Mouse (Mus musculus): ENCODE results near the gene Mettl15.

The Mettl15 gene

GRCm38 (mm10) chr2:109156131-109156530, 124.4 kb downstream of the Mettl15 start:
- DNase-seq: no peak

- no peak for DNase-seq
Observed at GRCm38 (mm10) chr2:109153402-109154050, 127.0 kb downstream of the Mettl15 start.

GRCm38 (mm10) chr2:109147292-109147691, 133.3 kb downstream of the Mettl15 start:
- no peak for DNase-seq

DNA sequence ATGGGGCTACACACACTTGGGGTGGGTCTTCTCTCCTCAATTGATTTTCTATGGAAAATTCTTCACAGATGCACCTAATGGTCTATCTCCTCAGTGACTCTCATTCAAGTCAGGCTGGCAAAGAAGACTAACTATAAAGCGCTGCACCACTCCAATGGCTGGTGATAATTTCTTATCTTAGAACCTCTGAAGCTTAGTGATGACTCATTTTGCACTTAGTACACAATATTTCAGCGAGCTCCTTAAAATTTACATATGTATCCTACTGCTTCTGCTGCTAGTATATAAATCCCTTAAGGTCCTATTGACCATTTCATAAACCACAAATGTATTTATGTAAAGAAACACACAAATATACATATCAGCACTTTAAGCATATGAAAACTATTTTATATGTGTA, 136.1 kb downstream of the Mettl15 start:
- DNase-seq: no peak

DNA sequence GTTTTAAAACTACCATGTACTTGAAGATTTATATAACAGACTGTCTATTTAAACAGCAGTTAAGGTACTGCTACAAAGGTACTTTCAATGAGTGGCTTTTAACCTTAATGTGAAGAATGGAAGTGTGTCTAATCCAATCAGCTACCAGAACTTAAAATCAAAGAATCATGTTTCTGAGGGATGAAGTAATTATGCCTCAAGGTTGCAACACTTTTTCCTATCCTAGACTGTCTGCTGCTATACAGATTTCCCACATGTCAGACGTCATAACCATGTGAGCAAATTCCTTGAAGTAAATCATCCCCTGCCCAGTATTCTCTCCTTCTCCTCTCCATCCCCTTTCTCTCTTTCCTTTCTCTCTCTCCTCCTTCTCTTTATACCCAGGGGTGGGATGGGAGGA, 140.2 kb downstream of the Mettl15 start:
- no peak for DNase-seq

GRCm38 (mm10) chr2:109137276-109137675, 143.3 kb downstream of the Mettl15 start:
- no peak for DNase-seq

DNA sequence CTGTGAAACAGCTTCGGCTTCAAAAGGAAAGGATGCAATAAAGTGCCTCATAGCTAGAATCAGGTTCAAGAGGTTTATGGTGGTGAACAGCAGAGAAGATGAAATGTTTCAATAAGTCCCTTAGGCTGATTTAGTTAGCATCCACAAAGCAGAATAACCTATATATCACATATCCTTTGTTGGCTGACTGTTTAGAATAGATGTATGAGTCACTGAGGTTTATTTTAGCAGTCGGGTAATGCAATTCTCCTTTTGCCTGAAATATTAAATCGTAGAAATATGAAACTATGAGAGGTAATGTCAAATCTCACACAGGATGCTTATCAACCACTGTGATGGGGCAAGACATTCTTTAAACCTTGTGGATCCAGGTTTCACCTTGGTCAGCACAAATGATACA, 149.8 kb downstream of the Mettl15 start:
- no peak for DNase-seq

- no peak for DNase-seq
Observed at GRCm38 (mm10) chr2:109129921-109130320, 150.6 kb downstream of the Mettl15 start.

DNA sequence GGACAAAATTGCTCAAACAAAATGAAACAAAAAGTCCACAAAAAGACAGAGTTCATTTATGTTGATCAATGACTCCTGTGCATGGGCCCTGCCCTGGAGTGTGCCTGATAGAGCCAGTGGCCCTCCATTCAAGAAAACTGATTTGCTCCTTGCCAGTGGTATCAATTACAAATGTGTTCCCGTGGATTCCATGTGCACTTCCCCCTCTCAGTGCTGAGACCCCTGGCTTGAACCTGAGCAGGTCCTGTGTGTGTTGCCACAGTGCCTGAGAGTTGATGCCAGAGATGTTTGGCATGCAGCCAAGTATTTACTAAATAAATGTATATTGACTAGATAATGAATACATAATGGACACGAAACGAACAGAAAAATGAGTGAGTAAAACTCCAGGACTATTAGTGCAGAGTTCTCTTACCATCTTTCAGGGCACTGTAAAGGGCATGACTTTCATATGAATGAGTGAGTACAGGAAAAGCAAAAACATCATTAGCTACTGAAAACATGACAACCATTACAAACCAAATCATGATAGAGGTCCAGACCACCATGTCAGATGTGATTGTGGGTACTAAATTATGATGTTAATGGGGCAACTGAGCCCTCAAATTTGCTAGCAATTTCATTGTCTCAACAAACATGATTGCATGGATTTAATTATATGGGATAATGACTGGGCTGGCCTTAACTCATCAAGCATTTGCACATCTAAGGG, 174.6 kb downstream of the Mettl15 start:
- DNase-seq: no peak

- DNase-seq: no peak
Observed at GRCm38 (mm10) chr2:109049686-109050085, 230.9 kb downstream of the Mettl15 start.

Measured in lung, postnatal 36 days (tissue).